Mouse (Mus musculus) forebrain, embryonic 16.5 days (tissue): Measurements from ENCODE around the gene Mthfsd. TPM values are rescaled to one million over a fixed set of nuclear protein-coding genes. Genes with fewer than 3 reads are reported as not detected.

Source experiments
- ATAC-seq: fragments of 200-750 bp; cut with Nextera tagmentation; 2 replicates; pipeline ENCODE4 v1.8.0; 2017; ENCODE audit warnings: mild to moderate bottlenecking, moderate library complexity
- H3K27ac ChIP-seq: fragments of 300-500 bp; sonication (generic); 2 replicates; pipeline ENCODE4 v1.5.1; 2014; ENCODE audit warnings: low read length, control low read depth
- H3K27me3 ChIP-seq: fragments of 300-500 bp; sonication (generic); replicated peaks from 2 replicates; pipeline ENCODE4 v1.6.1; 2014; ENCODE audit warnings: low read length; ENCODE audit not compliant: control insufficient read depth, insufficient read depth
- H3K36me3 ChIP-seq: fragments of 300-500 bp; sonication (generic); 2 replicates; pipeline ENCODE4 v1.6.1; 2014; ENCODE audit not compliant: control insufficient read depth, insufficient read depth
- H3K4me1 ChIP-seq: fragments of 300-500 bp; sonication (generic); replicated peaks from 2 replicates; pipeline ENCODE4 v1.6.1; 2014; ENCODE audit warnings: low read length; ENCODE audit not compliant: control insufficient read depth, insufficient read depth
- H3K4me2 ChIP-seq: fragments of 300-500 bp; sonication (generic); 2 replicates; pipeline ENCODE4 v1.6.1; 2014; ENCODE audit warnings: mild to moderate bottlenecking, low read length, control low read depth
- H3K4me3 ChIP-seq: fragments of 300-500 bp; sonication (generic); replicated peaks from 2 replicates; pipeline ENCODE4 v1.5.1; 2014; ENCODE audit warnings: mild to moderate bottlenecking, low read length, control low read depth
- H3K9ac ChIP-seq: fragments of 300-500 bp; sonication (generic); replicated peaks from 2 replicates; pipeline ENCODE4 v1.6.1; 2014; ENCODE audit warnings: low read depth, low read length, control low read depth
- H3K9me3 ChIP-seq: fragments of 300-500 bp; sonication (generic); 2 replicates; pipeline ENCODE4 v1.6.1; 2016; ENCODE audit warnings: low read length; ENCODE audit not compliant: control insufficient read depth
- WGBS: fragments of 180-500 bp; shearing (Covaris S2); extraction: QIAGEN DNeasy Blood & Tissue Kit; methylation state at CpG from one replicate; pipeline ENCODE4 v1.1.7; 2014; 5-methylcytosine and 5-hydroxymethylcytosine counted together
- polyA plus RNA-seq: library from polyadenylated mRNA; unstranded; fragments of >200 nt; fragmentation: Nextera tagmentation; extraction: Ambion mirVana; gene quantifications from 2 replicates; pipeline ENCODE4 v1.2.1, GENCODE M21; 2015

Mthfsd gene
- polyA plus RNA-seq, 1 experiment from 2014 or later: 60.0 TPM

GRCm38 (mm10) chr8:121080361-121081090 lies 27.7 kb downstream of the Mthfsd start:
- Histone ChIP-seq H3K27me3 (peaks cover 95% of the 10 kb centered on the region), H3K9me3 (0 out of 2 replicates have a peak, but pooled peaks cover 2% of the 10 kb centered on the region), H3K27ac (no peak overlapping the region), H3K4me1 (peaks cover 22% of the 10 kb centered on the region), H3K36me3 (no peaks in the 10 kb centered on the region), H3K9ac (no peak overlapping the region), H3K4me3 (no peak overlapping the region), H3K4me2 (no peak overlapping the region)
- under 1% methylated on average over 49 of the region's 49 CpGs for WGBS
- no peak for ATAC-seq

GRCm38 (mm10) chr8:121079944-121080343 lies 28.2 kb downstream of the Mthfsd start:
- H3K4me2 ChIP-seq: no peak overlapping the region
- H3K36me3 ChIP-seq: no peaks in the 10 kb centered on the region
- WGBS: 1% methylated on average over 12 of the region's 12 CpGs
- H3K9me3 ChIP-seq: 0 out of 2 replicates have a peak, but pooled peaks cover 2% of the 10 kb centered on the region
- H3K9ac ChIP-seq: no peak overlapping the region
- no peak overlapping the region for H3K4me3 ChIP-seq
- H3K4me1 ChIP-seq: peaks cover 22% of the 10 kb centered on the region
- H3K27me3 ChIP-seq: peaks cover 92% of the 10 kb centered on the region
- no peak overlapping the region for H3K27ac ChIP-seq
- ATAC-seq: no peak

GRCm38 (mm10) chr8:121079201-121079600 lies 29.0 kb downstream of the Mthfsd start:
- 1% methylated on average over 7 of the region's 7 CpGs for WGBS
- no peaks in the 10 kb centered on the region for H3K36me3 ChIP-seq
- H3K27me3 ChIP-seq: peaks cover 92% of the 10 kb centered on the region

GRCm38 (mm10) chr8:121078721-121079120 lies 29.5 kb downstream of the Mthfsd start:
- H3K4me2 ChIP-seq: no peak overlapping the region
- peaks cover 10% of the 10 kb centered on the region for H3K4me1 ChIP-seq
- no peak overlapping the region for H3K27ac ChIP-seq
- peaks cover 96% of the 10 kb centered on the region for H3K27me3 ChIP-seq
- no peak overlapping the region for H3K4me3 ChIP-seq
- H3K9ac ChIP-seq: no peak overlapping the region
- no peaks in the 10 kb centered on the region for H3K36me3 ChIP-seq
- H3K9me3 ChIP-seq: 0 out of 2 replicates have a peak, but pooled peaks cover 2% of the 10 kb centered on the region
- 1% methylated on average over 14 of the region's 14 CpGs for WGBS
- ATAC-seq: no peak

More at GRCm38 (mm10) chr8:121079201-121079600, 29.0 kb downstream of the Mthfsd start:
- peaks cover 15% of the 10 kb centered on the region for H3K4me1 ChIP-seq
- H3K9me3 ChIP-seq: 0 out of 2 replicates have a peak, but pooled peaks cover 2% of the 10 kb centered on the region
- H3K9ac ChIP-seq: no peak overlapping the region
- H3K4me2 ChIP-seq: no peak overlapping the region
- no peak overlapping the region for H3K27ac ChIP-seq
- no peak overlapping the region for H3K4me3 ChIP-seq
- ATAC-seq: no peak

GRCm38 (mm10) chr8:121076555-121076954 lies 31.6 kb downstream of the Mthfsd start:
- no peak overlapping the region for H3K4me2 ChIP-seq
- no peak overlapping the region for H3K27ac ChIP-seq
- H3K9ac ChIP-seq: no peak overlapping the region
- H3K27me3 ChIP-seq: peaks cover 93% of the 10 kb centered on the region
- no peak for ATAC-seq
- no peaks in the 10 kb centered on the region for H3K36me3 ChIP-seq
- H3K4me3 ChIP-seq: no peak overlapping the region
- WGBS: 2% methylated on average over 7 of the region's 7 CpGs
- 0 out of 2 replicates have a peak, but pooled peaks cover 2% of the 10 kb centered on the region for H3K9me3 ChIP-seq
- H3K4me1 ChIP-seq: no peaks in the 10 kb centered on the region

GRCm38 (mm10) chr8:121075936-121076335 lies 32.3 kb downstream of the Mthfsd start:
- H3K27ac ChIP-seq: no peak overlapping the region
- no peaks in the 10 kb centered on the region for H3K36me3 ChIP-seq
- no peak overlapping the region for H3K4me3 ChIP-seq
- H3K4me1 ChIP-seq: no peaks in the 10 kb centered on the region
- H3K4me2 ChIP-seq: no peak overlapping the region
- 0 out of 2 replicates have a peak, but pooled peaks cover 2% of the 10 kb centered on the region for H3K9me3 ChIP-seq
- H3K9ac ChIP-seq: no peak overlapping the region
- under 1% methylated on average over 13 of the region's 13 CpGs for whole genome bisulfite sequencing
- H3K27me3 ChIP-seq: peaks cover 93% of the 10 kb centered on the region
- no peak for ATAC-seq

GRCm38 (mm10) chr8:121074848-121075145 lies 33.4 kb downstream of the Mthfsd start:
- ATAC-seq: no peak
- Histone ChIP-seq H3K9me3 (0 out of 2 replicates have a peak, but pooled peaks cover 2% of the 10 kb centered on the region), H3K27me3 (peaks cover 93% of the 10 kb centered on the region), H3K4me3 (no peak overlapping the region), H3K9ac (no peak overlapping the region), H3K4me2 (no peak overlapping the region), H3K27ac (no peak overlapping the region), H3K4me1 (no peaks in the 10 kb centered on the region), H3K36me3 (no peaks in the 10 kb centered on the region)
- WGBS: under 1% methylated on average over 10 of the region's 10 CpGs

- H3K36me3 ChIP-seq: no peaks in the 10 kb centered on the region
- 1% methylated on average over 15 of the region's 15 CpGs for WGBS
Measured at GRCm38 (mm10) chr8:121074108-121074847, 33.9 kb downstream of the Mthfsd start.

More at GRCm38 (mm10) chr8:121074108-121074847, 33.9 kb downstream of the Mthfsd start:
- no peaks in the 10 kb centered on the region for H3K4me1 ChIP-seq
- 0 out of 2 replicates have a peak, but pooled peaks cover 2% of the 10 kb centered on the region for H3K9me3 ChIP-seq
- no peak overlapping the region for H3K4me3 ChIP-seq
- H3K27me3 ChIP-seq: peaks cover 93% of the 10 kb centered on the region
- H3K27ac ChIP-seq: no peak overlapping the region
- H3K4me2 ChIP-seq: no peak overlapping the region
- no peak for ATAC-seq
- H3K9ac ChIP-seq: no peak overlapping the region
